Mouse (Mus musculus) urinary bladder, adult 2 months (tissue): ENCODE results near the gene Ppp1r9a. TPM values are rescaled to one million over a fixed set of nuclear protein-coding genes. Genes with fewer than 3 reads are reported as not detected.

Experiments used
- DNase-seq: peaks from one replicate; pipeline ENCODE4 v3.0.0; 2022; ENCODE audit warnings: low spot score
- polyA plus RNA-seq: library from polyadenylated mRNA; depleted of rRNA; stranded (reverse); fragments of >200 nt; gene quantifications from 2 replicates; pipeline ENCODE4 v1.2.3, GENCODE M21; 2012

The Ppp1r9a gene
- polyA plus RNA-seq, 1 experiment: 12.1 TPM

- no peak for DNase-seq
These were observed 103.7 kb downstream of the Ppp1r9a start for GRCm38 (mm10) chr6:5006283-5006946.

GRCm38 (mm10) chr6:5008166-5008565 is 105.4 kb downstream of the Ppp1r9a start:
- DNase-seq: no peak

GRCm38 (mm10) chr6:5008603-5009002 is 105.9 kb downstream of the Ppp1r9a start:
- DNase-seq: no peak

GRCm38 (mm10) chr6:5010553-5011416 is 108.1 kb downstream of the Ppp1r9a start:
- no peak for DNase-seq

- DNase-seq: no peak
These were observed 110.1 kb downstream of the Ppp1r9a start for GRCm38 (mm10) chr6:5012794-5013193.

GRCm38 (mm10) chr6:5014567-5014966 is 111.8 kb downstream of the Ppp1r9a start:
- no peak for DNase-seq

GRCm38 (mm10) chr6:5015173-5015572 is 112.5 kb downstream of the Ppp1r9a start:
- DNase-seq: no peak

GRCm38 (mm10) chr6:5017945-5018511 is 115.3 kb downstream of the Ppp1r9a start:
- DNase-seq: no peak

GRCm38 (mm10) chr6:5019208-5019607 is 116.5 kb downstream of the Ppp1r9a start:
- no peak for DNase-seq

GRCm38 (mm10) chr6:5019969-5020368 is 117.3 kb downstream of the Ppp1r9a start:
- no peak for DNase-seq

- DNase-seq: no peak
These were observed 117.8 kb downstream of the Ppp1r9a start for GRCm38 (mm10) chr6:5020510-5020909.

GRCm38 (mm10) chr6:5022677-5023076 is 120.0 kb downstream of the Ppp1r9a start:
- DNase-seq: no peak

GRCm38 (mm10) chr6:5024893-5025292 is 122.2 kb downstream of the Ppp1r9a start:
- no peak for DNase-seq

- no peak for DNase-seq
These were observed 124.1 kb downstream of the Ppp1r9a start for GRCm38 (mm10) chr6:5026772-5027171.

- no peak for DNase-seq
These were observed 124.5 kb downstream of the Ppp1r9a start for GRCm38 (mm10) chr6:5027213-5027612.

GRCm38 (mm10) chr6:5027801-5028200 is 125.1 kb downstream of the Ppp1r9a start:
- no peak for DNase-seq

- DNase-seq: no peak
These were observed 126.6 kb downstream of the Ppp1r9a start for GRCm38 (mm10) chr6:5029205-5029927.

- DNase-seq: no peak
These were observed 127.2 kb downstream of the Ppp1r9a start for GRCm38 (mm10) chr6:5029956-5030355.

- no peak for DNase-seq
These were observed 130.4 kb downstream of the Ppp1r9a start for GRCm38 (mm10) chr6:5032986-5033633.

- no peak for DNase-seq
These were observed 134.5 kb downstream of the Ppp1r9a start for GRCm38 (mm10) chr6:5037225-5037624.

- no peak for DNase-seq
These were observed 135.5 kb downstream of the Ppp1r9a start for GRCm38 (mm10) chr6:5038140-5038749.
